Mouse (Mus musculus) kidney, embryonic 15.5 days (tissue): Measurements from ENCODE around the gene Klhl3. TPM values are rescaled to one million over a fixed set of nuclear protein-coding genes. Genes with fewer than 3 reads are reported as not detected.

Experiments used
- ATAC-seq: fragments of 200-750 bp; cut with Nextera tagmentation; replicated peaks from 2 replicates; pipeline ENCODE4 v1.8.0; 2017; ENCODE audit warnings: moderate TSS enrichment; ENCODE audit not compliant: low FRiP score
- H3K27ac ChIP-seq: fragments of 300-500 bp; sonication (generic); 2 replicates; pipeline ENCODE4 v1.5.1; 2015; ENCODE audit warnings: mild to moderate bottlenecking, inconsistent platforms
- H3K27me3 ChIP-seq: fragments of 300-500 bp; sonication (generic); 2 replicates; pipeline ENCODE4 v1.6.1; 2015; ENCODE audit warnings: inconsistent platforms
- H3K36me3 ChIP-seq: fragments of 300-500 bp; sonication (generic); 2 replicates; pipeline ENCODE4 v1.6.1; 2015; ENCODE audit warnings: inconsistent platforms
- H3K4me1 ChIP-seq: fragments of 300-500 bp; sonication (generic); 2 replicates; pipeline ENCODE4 v1.6.1; 2015; ENCODE audit warnings: inconsistent platforms
- H3K4me2 ChIP-seq: fragments of 300-500 bp; sonication (generic); 2 replicates; pipeline ENCODE4 v1.6.1; 2015; ENCODE audit warnings: moderate library complexity, mild to moderate bottlenecking, inconsistent platforms
- H3K4me3 ChIP-seq: fragments of 300-500 bp; sonication (generic); replicated peaks from 2 replicates; pipeline ENCODE4 v1.5.1; 2015; ENCODE audit warnings: mild to moderate bottlenecking, inconsistent platforms
- H3K9ac ChIP-seq: fragments of 300-500 bp; sonication (generic); 2 replicates; pipeline ENCODE4 v1.6.1; 2015; ENCODE audit warnings: mild to moderate bottlenecking, inconsistent platforms
- H3K9me3 ChIP-seq: fragments of 300-500 bp; sonication (generic); replicated peaks from 2 replicates; pipeline ENCODE4 v1.6.1; 2016; ENCODE audit warnings: inconsistent platforms
- WGBS: fragments of 180-500 bp; shearing (Covaris S2); methylation state at CpG from one replicate; pipeline ENCODE4 v1.1.7; 2015; ENCODE audit warnings: mixed read lengths; 5-methylcytosine and 5-hydroxymethylcytosine counted together
- polyA plus RNA-seq: library from polyadenylated mRNA; unstranded; fragments of >200 nt; fragmentation: Nextera tagmentation; extraction: Ambion mirVana; gene quantifications from 2 replicates; pipeline ENCODE4 v1.2.1, GENCODE M21; 2015

The Klhl3 gene
- polyA plus RNA-seq, 1 experiment from 2014 or later = 6.5 TPM

- H3K4me2 ChIP-seq = no peak overlapping the region
- H3K4me1 ChIP-seq = 0 out of 2 replicates have a peak, but pooled peaks cover 6% of the 10 kb centered on the region
- ATAC-seq = no peak
Measured at GRCm38 (mm10) chr13:58009275-58009674, 104.1 kb downstream of the Klhl3 start.

GRCm38 (mm10) chr13:58008038-58008364 lies 105.4 kb downstream of the Klhl3 start:
- 0 out of 2 replicates have a peak, but pooled peaks cover 6% of the 10 kb centered on the region for H3K4me1 ChIP-seq
- H3K4me2 ChIP-seq = no peak overlapping the region
- no peak for ATAC-seq
- H3K27me3 ChIP-seq = no peaks in the 10 kb centered on the region
- WGBS = 60% methylated on average over 5 of the region's 5 CpGs
- H3K27ac ChIP-seq = no peak overlapping the region
- no peaks in the 10 kb centered on the region for H3K9me3 ChIP-seq
- H3K36me3 ChIP-seq = peaks cover 3% of the 10 kb centered on the region; the same call in 1 of the 2 replicates
- H3K9ac ChIP-seq = no peak overlapping the region
- no peak overlapping the region for H3K4me3 ChIP-seq

More at GRCm38 (mm10) chr13:58009275-58009674, 104.1 kb downstream of the Klhl3 start:
- 79% methylated on average over 13 of the region's 13 CpGs for WGBS
- no peak overlapping the region for H3K9ac ChIP-seq
- H3K36me3 ChIP-seq = peaks cover 3% of the 10 kb centered on the region; the same call in 1 of the 2 replicates
- H3K9me3 ChIP-seq = no peaks in the 10 kb centered on the region
- no peak overlapping the region for H3K27ac ChIP-seq
- no peak overlapping the region for H3K4me3 ChIP-seq
- no peaks in the 10 kb centered on the region for H3K27me3 ChIP-seq

- Histone ChIP-seq H3K27ac (no peak overlapping the region), H3K4me2 (0 out of 2 replicates have a peak overlapping the region, but pooled peaks have one; percentile 27), H3K4me3 (no peak overlapping the region), H3K4me1 (0 out of 2 replicates have a peak, but pooled peaks cover 6% of the 10 kb centered on the region), H3K9ac (no peak overlapping the region), H3K9me3 (no peaks in the 10 kb centered on the region), H3K36me3 (peaks cover 3% of the 10 kb centered on the region; the same call in 1 of the 2 replicates), H3K27me3 (no peaks in the 10 kb centered on the region)
- no peak for ATAC-seq
- 50% methylated on average over 16 of the region's 16 CpGs for WGBS
Measured at GRCm38 (mm10) chr13:58007256-58008037, 105.9 kb downstream of the Klhl3 start.

GRCm38 (mm10) chr13:58001792-58002191 lies 111.6 kb downstream of the Klhl3 start:
- Histone ChIP-seq H3K36me3 (peaks cover 3% of the 10 kb centered on the region; the same call in 1 of the 2 replicates), H3K27ac (no peak overlapping the region), H3K9me3 (no peaks in the 10 kb centered on the region), H3K4me1 (peaks cover under 1% of the 10 kb centered on the region; the same call in 1 of the 2 replicates), H3K9ac (no peak overlapping the region), H3K4me2 (no peak overlapping the region), H3K27me3 (0 out of 2 replicates have a peak, but pooled peaks cover 5% of the 10 kb centered on the region), H3K4me3 (no peak overlapping the region)
- ATAC-seq = no peak
- 91% methylated on average over 3 of the region's 3 CpGs for WGBS

- Histone ChIP-seq H3K27ac (no peak overlapping the region), H3K9ac (no peak overlapping the region), H3K4me2 (no peak overlapping the region), H3K36me3 (no peaks in the 10 kb centered on the region), H3K27me3 (0 out of 2 replicates have a peak, but pooled peaks cover 7% of the 10 kb centered on the region), H3K4me1 (peaks cover 14% of the 10 kb centered on the region), H3K9me3 (no peaks in the 10 kb centered on the region), H3K4me3 (no peak overlapping the region)
- no peak for ATAC-seq
- WGBS = 16% methylated on average over 11 of the region's 11 CpGs
Measured at GRCm38 (mm10) chr13:57996536-57996935, 116.9 kb downstream of the Klhl3 start.

- 0 out of 2 replicates have a peak, but pooled peaks cover 7% of the 10 kb centered on the region for H3K27me3 ChIP-seq
- ATAC-seq = no peak
- no peak overlapping the region for H3K9ac ChIP-seq
- no peak overlapping the region for H3K4me3 ChIP-seq
- peaks cover 14% of the 10 kb centered on the region for H3K4me1 ChIP-seq
- H3K27ac ChIP-seq = no peak overlapping the region
- H3K4me2 ChIP-seq = no peak overlapping the region
- no peaks in the 10 kb centered on the region for H3K9me3 ChIP-seq
- 23% methylated on average over 13 of the region's 13 CpGs for WGBS
- no peaks in the 10 kb centered on the region for H3K36me3 ChIP-seq
Measured at GRCm38 (mm10) chr13:57995864-57996263, 117.5 kb downstream of the Klhl3 start.

GRCm38 (mm10) chr13:57984637-57985036 lies 128.8 kb downstream of the Klhl3 start:
- Histone ChIP-seq H3K27ac (no peak overlapping the region), H3K4me2 (no peak overlapping the region), H3K9me3 (no peaks in the 10 kb centered on the region), H3K36me3 (no peaks in the 10 kb centered on the region), H3K27me3 (no peaks in the 10 kb centered on the region), H3K4me1 (peaks cover 27% of the 10 kb centered on the region), H3K9ac (no peak overlapping the region), H3K4me3 (no peak overlapping the region)
- WGBS = 66% methylated on average over 10 of the region's 10 CpGs
- ATAC-seq = no peak

GRCm38 (mm10) chr13:57984163-57984562 lies 129.2 kb downstream of the Klhl3 start:
- Histone ChIP-seq H3K4me2 (no peak overlapping the region), H3K27ac (no peak overlapping the region), H3K9ac (no peak overlapping the region), H3K4me1 (peaks cover 27% of the 10 kb centered on the region), H3K9me3 (no peaks in the 10 kb centered on the region), H3K27me3 (no peaks in the 10 kb centered on the region), H3K4me3 (no peak overlapping the region), H3K36me3 (no peaks in the 10 kb centered on the region)
- no peak for ATAC-seq
- WGBS = 48% methylated on average over 8 of the region's 8 CpGs

- H3K4me2 ChIP-seq = peak overlapping the region; percentile 29
- H3K4me3 ChIP-seq = no peak overlapping the region
- H3K4me1 ChIP-seq = peaks cover 27% of the 10 kb centered on the region
- H3K9ac ChIP-seq = no peak overlapping the region
- 0 out of 2 replicates have a peak, but pooled peaks have one; percentile 43 for ATAC-seq
- H3K27me3 ChIP-seq = no peaks in the 10 kb centered on the region
- no peaks in the 10 kb centered on the region for H3K36me3 ChIP-seq
- no peaks in the 10 kb centered on the region for H3K9me3 ChIP-seq
- WGBS = 45% methylated on average over 12 of the region's 12 CpGs
- H3K27ac ChIP-seq = no peak overlapping the region
Measured at GRCm38 (mm10) chr13:57983330-57983729, 130.1 kb downstream of the Klhl3 start.

GRCm38 (mm10) chr13:57982904-57983303 lies 130.5 kb downstream of the Klhl3 start:
- Histone ChIP-seq H3K36me3 (no peaks in the 10 kb centered on the region), H3K9me3 (no peaks in the 10 kb centered on the region), H3K27ac (no peak overlapping the region), H3K4me3 (no peak overlapping the region), H3K27me3 (no peaks in the 10 kb centered on the region), H3K9ac (no peak overlapping the region), H3K4me1 (peaks cover 27% of the 10 kb centered on the region), H3K4me2 (peak overlapping the region; percentile 29)
- 46% methylated on average over 11 of the region's 11 CpGs for WGBS
- no peak for ATAC-seq

GRCm38 (mm10) chr13:57980679-57981078 lies 132.7 kb downstream of the Klhl3 start:
- Histone ChIP-seq H3K9ac (no peak overlapping the region), H3K9me3 (no peaks in the 10 kb centered on the region), H3K4me2 (no peak overlapping the region), H3K27ac (no peak overlapping the region), H3K4me3 (no peak overlapping the region), H3K27me3 (no peaks in the 10 kb centered on the region), H3K36me3 (no peaks in the 10 kb centered on the region), H3K4me1 (peaks cover 27% of the 10 kb centered on the region)
- WGBS = 33% methylated on average over 9 of the region's 9 CpGs
- no peak for ATAC-seq

- no peak overlapping the region for H3K27ac ChIP-seq
- WGBS = 37% methylated on average over 2 of the region's 2 CpGs
- H3K9me3 ChIP-seq = no peaks in the 10 kb centered on the region
- H3K4me2 ChIP-seq = no peak overlapping the region
- no peak overlapping the region for H3K9ac ChIP-seq
- no peaks in the 10 kb centered on the region for H3K36me3 ChIP-seq
- ATAC-seq = no peak
- H3K27me3 ChIP-seq = no peaks in the 10 kb centered on the region
- no peak overlapping the region for H3K4me3 ChIP-seq
- H3K4me1 ChIP-seq = peaks cover 27% of the 10 kb centered on the region
Measured at GRCm38 (mm10) chr13:57980071-57980470, 133.3 kb downstream of the Klhl3 start.
